Mouse (Mus musculus) MEL (cell line): ENCODE measurements at regions not wholly inside any gene's neighbourhood (a gene's known extent, or its start where the extent isn't known, plus 50 kb on each side); places are given as distances from the start of the nearest gene placed in this dataset.

ENCODE experiments used
- DNase-seq: peaks from one replicate; pipeline ENCODE4 v3.0.0; 2011; ENCODE audit warnings: low read depth, low spot score
- H3K27ac ChIP-seq: 2 replicates; pipeline ENCODE4 v1.5.1; 2012; ENCODE audit warnings: low read depth, mild to moderate bottlenecking, control low read depth, low read length, moderate library complexity; ENCODE audit not compliant: control insufficient read depth
- H3K27me3 ChIP-seq, 2 experiments: fragments of 150-350 bp in 1 of 2; sonication (generic) in 1 of 2; 2 replicates each; pipeline ENCODE4 v1.6.1; 2012; ENCODE audit warnings: low read length in 2 of 2, mild to moderate bottlenecking in 2 of 2, improper control_type of control experiment in 1 of 2, moderate library complexity in 1 of 2; ENCODE audit not compliant: insufficient read depth in 2 of 2, control insufficient read depth in 1 of 2
- H3K36me3 ChIP-seq, 2 experiments: 2 replicates each; pipeline ENCODE4 v1.6.1; 2012 to 2014; ENCODE audit warnings: low read length in 2 of 2, improper control_type of control experiment in 1 of 2, inconsistent platforms in 1 of 2, mild to moderate bottlenecking in 1 of 2; ENCODE audit not compliant: insufficient read depth in 2 of 2, control insufficient read depth in 1 of 2
- H3K4me1 ChIP-seq, 2 experiments: fragments of 150-350 bp in 1 of 2; sonication (generic) in 1 of 2; 2 replicates each; pipeline ENCODE4 v1.6.1; 2012; ENCODE audit warnings: low read length in 2 of 2, improper control_type of control experiment in 1 of 2, mild to moderate bottlenecking in 1 of 2; ENCODE audit not compliant: insufficient read depth in 2 of 2, control insufficient read depth in 1 of 2
- H3K4me3 ChIP-seq, 2 experiments: fragments of 150-350 bp in 1 of 2; sonication (generic) in 1 of 2; 2 replicates each; pipeline ENCODE4 v1.5.1; 2012; ENCODE audit warnings: low read depth in 2 of 2, low read length in 2 of 2, mild to moderate bottlenecking in 2 of 2, moderate library complexity in 2 of 2, control low read depth in 1 of 2, improper control_type of control experiment in 1 of 2; ENCODE audit not compliant: control insufficient read depth in 1 of 2, insufficient read depth in 1 of 2
- H3K79me2 ChIP-seq: 2 replicates; pipeline ENCODE4 v1.6.1; 2012; ENCODE audit warnings: mild to moderate bottlenecking, low read length, moderate library complexity; ENCODE audit not compliant: control insufficient read depth, poor library complexity, insufficient read depth
- H3K9ac ChIP-seq: 2 replicates; pipeline ENCODE4 v1.6.1; 2012; ENCODE audit warnings: low read depth, mild to moderate bottlenecking, control low read depth, low read length, moderate library complexity; ENCODE audit not compliant: control insufficient read depth, poor library complexity, severe bottlenecking
- H3K9me3 ChIP-seq: fragments of 150-350 bp; sonication (generic); replicated peaks from 2 replicates; pipeline ENCODE4 v1.6.1; 2012; ENCODE audit warnings: mild to moderate bottlenecking, low read length, improper control_type of control experiment, moderate library complexity; ENCODE audit not compliant: insufficient read depth
- BHLHE40 ChIP-seq: IDR thresholded peaks from 2 replicates; pipeline ENCODE4 v1.6.1; 2012; ENCODE audit warnings: low read depth, mild to moderate bottlenecking, inconsistent platforms, low read length, improper control_type of control experiment, borderline replicate concordance
- CHD2 ChIP-seq: IDR thresholded peaks from 2 replicates; pipeline ENCODE4 v1.6.1; 2011; ENCODE audit warnings: low read length, improper control_type of control experiment
- CTCF ChIP-seq, 3 experiments: IDR thresholded peaks in 2 of 3; conservative IDR thresholded peaks in 1 of 3; 2 replicates each; pipeline ENCODE4 v1.5.1; 2011 to 2012; ENCODE audit warnings: low read length in 3 of 3, low read depth in 2 of 3, mild to moderate bottlenecking in 2 of 3, improper control_type of control experiment in 1 of 3, inconsistent platforms in 1 of 3, mixed read lengths in 1 of 3, moderate library complexity in 1 of 3; ENCODE audit not compliant: control insufficient read depth in 1 of 3, insufficient read depth in 1 of 3, poor library complexity in 1 of 3, severe bottlenecking in 1 of 3
- E2F4 ChIP-seq: IDR thresholded peaks from 2 replicates; pipeline ENCODE4 v1.6.1; 2011; ENCODE audit warnings: low read depth, low read length, improper control_type of control experiment, borderline replicate concordance
- ETS1 ChIP-seq: IDR thresholded peaks from 2 replicates; pipeline ENCODE4 v1.6.1; 2012; ENCODE audit warnings: low read depth, mild to moderate bottlenecking, inconsistent platforms, low read length, improper control_type of control experiment, moderate library complexity
- GABPA ChIP-seq: IDR thresholded peaks from 2 replicates; pipeline ENCODE4 v1.6.1; 2012; ENCODE audit warnings: low read depth, mild to moderate bottlenecking, inconsistent platforms, low read length, improper control_type of control experiment, moderate library complexity
- JUND ChIP-seq: IDR thresholded peaks from 2 replicates; pipeline ENCODE4 v1.6.1; 2011; ENCODE audit warnings: low read depth, mild to moderate bottlenecking, improper control_type of control experiment, low read length
- KAT2A ChIP-seq: conservative IDR thresholded peaks from 2 replicates; pipeline ENCODE4 v1.6.1; 2012; ENCODE audit warnings: low read depth, low read length, improper control_type of control experiment, inconsistent platforms
- MAX ChIP-seq: IDR thresholded peaks from 2 replicates; pipeline ENCODE4 v1.6.1; 2011; ENCODE audit warnings: low read length, improper control_type of control experiment
- MAZ ChIP-seq: IDR thresholded peaks from 2 replicates; pipeline ENCODE4 v1.6.1; 2012; ENCODE audit warnings: low read depth, mild to moderate bottlenecking, inconsistent platforms, low read length, improper control_type of control experiment
- MEF2A ChIP-seq: IDR thresholded peaks from 2 replicates; pipeline ENCODE4 v1.6.1; 2014; ENCODE audit warnings: low read depth, mild to moderate bottlenecking, inconsistent platforms, low read length, improper control_type of control experiment; ENCODE audit not compliant: poor library complexity, insufficient replicate concordance, severe bottlenecking; ENCODE audit errors: extremely low read depth
- MXI1 ChIP-seq: IDR thresholded peaks from 2 replicates; pipeline ENCODE4 v1.6.1; 2011; ENCODE audit warnings: mild to moderate bottlenecking, low read depth, low read length, improper control_type of control experiment
- MYB ChIP-seq: IDR thresholded peaks from 2 replicates; pipeline ENCODE4 v1.6.1; 2011; ENCODE audit warnings: mild to moderate bottlenecking, low read depth, low read length, improper control_type of control experiment
- NRF1 ChIP-seq: IDR thresholded peaks from 2 replicates; pipeline ENCODE4 v1.6.1; 2014; ENCODE audit warnings: low read depth, mild to moderate bottlenecking, inconsistent platforms, low read length, improper control_type of control experiment, moderate library complexity; ENCODE audit not compliant: poor library complexity, insufficient read depth, severe bottlenecking
- RAD21 ChIP-seq: IDR thresholded peaks from 2 replicates; pipeline ENCODE4 v1.6.1; 2011; ENCODE audit warnings: mild to moderate bottlenecking, low read depth, low read length, improper control_type of control experiment
- RCOR1 ChIP-seq: IDR thresholded peaks from 2 replicates; pipeline ENCODE4 v1.6.1; 2012; ENCODE audit warnings: low read depth, mild to moderate bottlenecking, inconsistent platforms, low read length, improper control_type of control experiment
- TAL1 ChIP-seq: IDR thresholded peaks from 2 replicates; pipeline ENCODE4 v1.6.1; 2012; ENCODE audit warnings: mild to moderate bottlenecking, inconsistent platforms, low read length, moderate library complexity, mixed read lengths
- TCF12 ChIP-seq: IDR thresholded peaks from 2 replicates; pipeline ENCODE4 v1.6.1; 2014; ENCODE audit warnings: low read depth, mild to moderate bottlenecking, inconsistent platforms, low read length, improper control_type of control experiment, moderate library complexity
- USF1 ChIP-seq: IDR thresholded peaks from 2 replicates; pipeline ENCODE4 v1.6.1; 2014; ENCODE audit warnings: low read depth, mild to moderate bottlenecking, inconsistent platforms, low read length, improper control_type of control experiment, moderate library complexity
- USF2 ChIP-seq, 2 experiments: IDR thresholded peaks; 2 replicates each; pipeline ENCODE4 v1.6.1; 2011 to 2012; ENCODE audit warnings: improper control_type of control experiment in 2 of 2, low read length in 2 of 2, borderline replicate concordance in 1 of 2, inconsistent platforms in 1 of 2, low read depth in 1 of 2, mild to moderate bottlenecking in 1 of 2; ENCODE audit not compliant: insufficient read depth in 1 of 2
- ZC3H11A ChIP-seq: IDR thresholded peaks from 2 replicates; pipeline ENCODE4 v1.6.1; 2012; ENCODE audit warnings: low read depth, mild to moderate bottlenecking, inconsistent platforms, low read length, improper control_type of control experiment
- ZKSCAN1 ChIP-seq: IDR thresholded peaks from 2 replicates; pipeline ENCODE4 v1.6.1; 2012; ENCODE audit warnings: low read depth, mild to moderate bottlenecking, inconsistent platforms, low read length, improper control_type of control experiment, moderate library complexity
- ZMIZ1 ChIP-seq: IDR thresholded peaks from 2 replicates; pipeline ENCODE4 v1.6.1; 2012; ENCODE audit warnings: low read depth, mild to moderate bottlenecking, inconsistent platforms, low read length, improper control_type of control experiment, moderate library complexity
- ZNF384 ChIP-seq: IDR thresholded peaks from 2 replicates; pipeline ENCODE4 v1.6.1; 2012; ENCODE audit warnings: low read depth, mild to moderate bottlenecking, inconsistent platforms, low read length, improper control_type of control experiment

DNA sequence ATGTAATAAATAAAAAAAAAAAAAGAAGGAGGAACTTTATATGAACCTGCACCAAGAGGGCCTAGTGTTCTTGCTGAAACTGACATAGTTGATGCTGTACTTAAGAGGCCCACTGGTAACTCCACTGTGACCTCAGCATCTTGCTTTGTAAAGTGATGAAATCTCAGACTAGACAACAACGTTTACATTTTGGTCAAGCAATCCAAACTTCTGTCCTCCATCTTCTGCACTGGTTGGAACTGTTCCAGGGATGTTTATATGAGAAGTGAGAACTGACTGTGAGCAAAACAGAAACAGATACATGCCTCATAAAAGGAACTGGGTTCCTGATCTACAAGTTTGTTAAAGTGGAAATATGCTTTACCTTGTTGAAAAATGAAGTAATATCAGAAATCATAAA, 251.7 kb upstream of the Usp25 start:
- no peak for DNase-seq
- no peak overlapping the region for H3K27ac ChIP-seq
- no peaks in the 10 kb centered on the region for H3K36me3 ChIP-seq
- H3K9ac ChIP-seq = no peak overlapping the region
- H3K27me3 ChIP-seq = no peaks in the 10 kb centered on the region; a peak in 1 of 4 replicates
- TF ChIP-seq CTCF (IDR thresholded peaks at IDR 0.05 in 2 of 3, conservative IDR thresholded peaks at IDR 0.05 in 1 of 3; ENCODE audit: control insufficient read depth in 1 of 3, insufficient read depth in 1 of 3, low read depth in 2 of 3, low read length in 3 of 3, poor library complexity in 1 of 3, severe bottlenecking in 1 of 3) (no peak), TAL1 (no peak), CHD2 (no peak), KAT2A (no peak), ETS1 (no peak), MAX (no peak), RCOR1 (no peak), MAZ (no peak), MXI1 (no peak), MEF2A (no peak), ZMIZ1 (no peak), JUND (no peak), USF1 (no peak), GABPA (no peak), E2F4 (no peak), ZKSCAN1 (no peak)
- H3K79me2 ChIP-seq = no peaks in the 10 kb centered on the region
- H3K4me3 ChIP-seq = no peak overlapping the region
- no peaks in the 10 kb centered on the region for H3K4me1 ChIP-seq
- no peaks in the 10 kb centered on the region for H3K9me3 ChIP-seq

DNA sequence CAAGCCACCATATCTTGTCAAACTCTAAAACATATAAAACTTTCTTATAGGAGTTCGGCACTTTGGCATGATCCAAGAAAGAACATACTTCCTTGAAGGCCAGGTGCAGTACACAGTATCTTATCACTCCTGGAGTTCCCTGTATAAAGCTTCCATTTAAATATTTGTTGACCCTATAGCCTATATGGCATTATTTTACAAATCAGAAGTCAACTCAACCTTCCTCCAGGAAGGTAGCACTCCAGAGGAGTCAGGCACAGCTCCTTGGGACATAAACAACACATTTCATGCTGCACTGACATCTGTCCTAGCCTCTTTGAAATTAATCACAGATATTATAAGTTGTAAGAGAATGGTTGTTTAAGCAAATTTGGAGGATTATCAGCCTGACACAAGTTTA, 252.5 kb upstream of the Usp25 start:
- Histone ChIP-seq H3K4me3 (no peak overlapping the region), H3K9ac (no peak overlapping the region), H3K36me3 (no peaks in the 10 kb centered on the region), H3K27me3 (no peaks in the 10 kb centered on the region; a peak in 1 of 4 replicates), H3K4me1 (no peaks in the 10 kb centered on the region), H3K27ac (no peak overlapping the region), H3K9me3 (no peaks in the 10 kb centered on the region), H3K79me2 (no peaks in the 10 kb centered on the region)
- DNase-seq = no peak
- TF ChIP-seq MYB = no peak
- TF ChIP-seq TCF12 = no peak
- TF ChIP-seq ZC3H11A = no peak
- TF ChIP-seq NRF1 = no peak
- no peak for TF ChIP-seq RAD21
- TF ChIP-seq MXI1 = no peak
- TF ChIP-seq KAT2A = no peak
- TF ChIP-seq BHLHE40 = no peak
- no peak for TF ChIP-seq CHD2
- TF ChIP-seq ZNF384 = no peak
- no peak for TF ChIP-seq E2F4
- no peak for TF ChIP-seq USF2 (IDR thresholded peaks at IDR 0.05; ENCODE audit: borderline replicate concordance in 1 of 2, insufficient read depth in 1 of 2, low read depth in 1 of 2, low read length in 2 of 2)
- TF ChIP-seq MAX = no peak
